Mouse (Mus musculus): Measurements from ENCODE around the gene Ghrhr.

Gene Ghrhr

GRCm38 (mm10) chr6:55351712-55352111 is 24.4 kb upstream of the Ghrhr start:
- no peak for DNase-seq (ENCODE audit: inconsistent age in 2 of 2, low spot score in 1 of 2)

DNA sequence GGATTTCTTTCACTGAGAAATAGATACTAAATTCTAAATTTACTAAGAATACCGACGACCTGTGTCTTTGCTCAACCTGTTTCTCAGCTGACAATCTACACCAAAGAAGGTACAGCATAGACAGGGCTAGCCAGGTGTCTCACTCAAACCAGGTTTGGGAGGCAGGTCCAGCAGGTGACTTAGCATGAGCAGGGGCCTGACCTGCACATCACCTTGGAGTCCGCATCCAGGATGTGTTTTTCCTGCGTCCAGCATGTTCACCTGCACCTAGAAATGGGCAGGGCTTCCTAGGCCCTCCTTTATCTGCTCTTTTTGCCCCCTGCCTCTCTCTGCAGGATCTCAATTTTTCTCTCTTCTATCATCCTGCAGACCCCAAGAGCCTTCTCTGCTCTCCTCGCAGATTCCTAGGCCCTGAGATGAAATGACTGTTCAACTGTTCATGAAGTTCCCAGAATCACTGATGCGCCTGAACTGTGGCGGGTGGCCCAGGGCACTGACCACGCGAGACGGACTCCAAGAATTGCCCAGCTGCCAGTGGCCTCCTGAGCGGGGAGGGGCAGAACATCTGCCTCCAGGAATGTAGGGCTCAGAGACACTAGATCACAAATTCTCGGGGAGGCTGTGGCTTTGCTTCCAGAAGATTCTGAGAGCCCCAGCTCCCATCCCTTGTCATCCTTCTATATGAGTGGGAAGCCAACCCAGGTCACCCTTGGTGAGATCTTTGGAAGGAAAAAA is 22.2 kb upstream of the Ghrhr start:
- no peak for DNase-seq (ENCODE audit: inconsistent age in 2 of 2, low spot score in 1 of 2)

- no peak for DNase-seq (ENCODE audit: inconsistent age in 2 of 2, low spot score in 1 of 2)
Observed at GRCm38 (mm10) chr6:55354456-55355117, 21.5 kb upstream of the Ghrhr start.

GRCm38 (mm10) chr6:55355575-55355974 is 20.5 kb upstream of the Ghrhr start:
- DNase-seq (ENCODE audit: inconsistent age in 2 of 2, low spot score in 1 of 2), result no peak

DNA sequence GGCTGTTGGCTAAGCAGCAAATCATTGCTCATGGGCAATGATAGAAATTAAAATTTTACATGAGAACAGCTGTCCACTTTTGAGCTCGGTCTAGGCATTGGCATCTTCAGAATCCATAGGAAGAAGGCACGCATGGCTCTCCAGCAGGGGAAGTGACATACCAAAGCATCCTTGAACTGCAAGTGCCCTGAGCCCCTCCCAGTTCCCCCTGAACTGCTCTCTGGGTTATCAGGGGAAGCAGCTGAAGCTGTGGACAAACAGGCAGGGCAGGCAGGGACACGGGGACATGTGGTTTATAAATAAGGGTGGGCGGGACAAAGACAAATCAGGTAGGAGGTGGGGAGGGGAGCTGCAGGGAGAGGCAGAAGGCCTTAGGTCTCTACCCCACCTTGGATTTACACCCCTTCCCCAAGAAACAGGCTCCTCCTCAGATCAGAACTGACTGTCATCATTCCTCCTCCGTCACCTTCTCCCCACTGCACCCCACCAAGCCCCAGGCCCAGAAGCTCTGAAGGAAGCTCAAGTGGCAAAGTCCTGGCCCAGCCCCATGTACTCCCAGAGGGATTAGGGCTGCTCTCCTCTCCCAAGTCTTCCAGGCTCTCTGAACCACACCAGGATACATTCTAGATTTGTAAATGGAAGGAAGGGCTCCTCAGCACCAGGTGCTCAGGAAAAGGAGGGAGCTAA is 19.9 kb upstream of the Ghrhr start:
- no peak for DNase-seq (ENCODE audit: inconsistent age in 2 of 2, low spot score in 1 of 2)

DNA sequence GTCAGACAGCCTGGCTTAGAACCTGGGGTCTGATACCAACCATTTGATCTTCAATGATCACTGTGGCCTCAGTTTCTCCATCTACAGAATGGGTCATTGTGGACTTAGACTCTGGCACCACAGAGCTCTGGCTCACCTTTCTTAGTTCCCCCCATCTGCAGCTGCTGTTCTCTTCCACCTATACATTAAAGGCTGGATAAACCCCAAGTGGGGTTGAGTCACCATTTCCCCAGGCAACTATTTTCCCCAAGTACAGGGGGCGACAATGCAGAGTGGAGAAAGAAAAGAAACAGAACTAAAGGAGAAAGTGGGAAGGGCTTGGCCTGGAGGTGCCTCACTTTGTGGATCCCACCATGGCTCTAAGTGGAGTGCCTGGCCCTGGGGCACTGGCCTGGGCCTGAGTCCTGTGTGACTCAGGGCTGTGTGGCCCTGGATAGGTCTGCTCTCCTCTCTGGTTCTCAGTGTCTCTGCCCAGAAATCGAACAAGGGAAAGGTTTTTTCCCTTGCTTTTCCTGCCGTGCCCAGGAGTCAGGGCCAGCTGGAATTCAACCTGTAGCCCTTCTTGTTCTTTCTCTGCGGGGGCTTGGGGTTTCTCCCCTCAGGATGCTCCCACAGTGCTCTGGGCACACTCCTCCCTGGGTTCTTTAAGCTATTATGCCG is 19.0 kb upstream of the Ghrhr start:
- DNase-seq (ENCODE audit: inconsistent age in 2 of 2, low spot score in 1 of 2), result no peak

GRCm38 (mm10) chr6:55357636-55358031 is 18.5 kb upstream of the Ghrhr start:
- no peak for DNase-seq (ENCODE audit: inconsistent age in 2 of 2, low spot score in 1 of 2)

DNA sequence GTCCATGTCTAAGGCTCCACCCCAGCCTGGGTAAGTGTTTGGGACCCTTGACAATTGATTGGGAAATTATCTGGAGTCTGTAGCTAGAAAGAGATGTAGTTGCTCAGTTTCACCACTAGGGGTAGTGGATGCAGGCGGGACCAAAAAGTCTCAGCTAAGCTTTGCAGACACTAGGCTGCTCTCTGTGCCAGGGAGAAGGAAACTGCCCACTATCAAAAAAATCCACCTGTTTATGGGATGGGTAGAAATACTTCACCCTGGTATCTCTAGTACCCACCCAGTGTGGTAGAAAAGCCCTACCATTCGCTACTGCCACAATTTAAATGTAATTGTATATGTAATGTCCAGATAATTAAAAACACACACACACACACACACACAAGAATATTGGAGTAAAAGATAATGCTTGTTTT is 17.4 kb upstream of the Ghrhr start:
- DNase-seq (ENCODE audit: inconsistent age in 2 of 2, low spot score in 1 of 2), result peak in 1 of 2 experiments; percentile 41

DNA sequence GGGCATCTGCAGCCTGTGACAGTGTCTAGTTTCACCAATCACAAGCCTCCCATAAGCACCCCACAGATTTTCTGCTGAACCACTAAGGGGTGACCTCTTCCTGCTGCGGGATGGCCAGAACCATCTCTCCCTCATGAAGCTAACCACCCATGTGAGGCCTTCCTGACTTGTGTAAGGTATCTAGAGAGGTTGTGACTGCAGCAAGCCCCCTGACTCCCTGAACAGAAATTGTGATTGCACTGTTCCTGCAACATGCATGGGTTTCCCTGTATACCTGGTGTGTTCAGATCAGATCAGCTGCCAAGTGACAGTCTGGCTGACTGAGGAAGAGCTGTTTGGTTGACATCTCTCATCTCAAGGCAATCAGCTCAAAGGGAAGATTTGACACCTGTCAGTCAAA is 13.4 kb upstream of the Ghrhr start:
- no peak for DNase-seq (ENCODE audit: inconsistent age in 2 of 2, low spot score in 1 of 2)

DNA sequence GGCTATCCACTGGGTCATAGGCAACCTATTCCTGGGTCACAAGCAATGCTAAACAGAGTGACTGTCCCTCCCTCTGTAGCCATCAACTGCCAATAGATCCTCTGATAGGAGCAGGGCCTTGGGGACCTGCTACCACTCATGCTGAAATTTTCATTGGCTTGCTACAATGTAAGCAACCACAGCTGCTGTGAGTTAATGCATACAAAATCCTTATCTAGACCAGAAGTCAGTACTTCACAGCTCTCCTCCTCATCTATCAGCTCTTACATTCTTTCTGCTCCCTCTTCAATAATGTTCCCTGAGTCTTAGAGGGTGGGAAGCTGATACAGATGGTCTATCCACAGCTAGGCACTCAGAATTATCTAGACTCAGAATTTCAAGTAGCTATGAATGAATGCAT is 9.0 kb upstream of the Ghrhr start:
- DNase-seq (ENCODE audit: inconsistent age in 2 of 2, low spot score in 1 of 2), result no peak

DNA sequence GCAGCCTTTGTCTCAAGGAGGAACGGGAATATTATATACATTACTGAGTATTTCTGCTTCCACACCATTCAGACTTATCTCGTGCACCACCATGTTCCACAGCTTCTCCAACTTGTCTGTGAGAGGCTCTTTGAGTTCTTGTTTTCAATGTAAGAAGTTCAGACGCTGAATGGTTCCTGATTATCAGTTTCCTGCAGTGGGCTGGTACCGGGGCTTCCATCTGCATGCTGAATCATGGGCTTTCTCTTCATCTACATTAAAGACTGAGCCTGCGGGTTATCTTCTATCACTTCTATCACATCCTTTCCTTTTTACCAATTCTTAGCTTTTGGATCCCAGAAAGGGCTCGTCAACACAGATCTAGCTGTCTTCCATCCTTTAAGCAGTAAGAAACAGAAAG is 5.3 kb upstream of the Ghrhr start:
- no peak for DNase-seq (ENCODE audit: inconsistent age in 2 of 2, low spot score in 1 of 2)

DNA sequence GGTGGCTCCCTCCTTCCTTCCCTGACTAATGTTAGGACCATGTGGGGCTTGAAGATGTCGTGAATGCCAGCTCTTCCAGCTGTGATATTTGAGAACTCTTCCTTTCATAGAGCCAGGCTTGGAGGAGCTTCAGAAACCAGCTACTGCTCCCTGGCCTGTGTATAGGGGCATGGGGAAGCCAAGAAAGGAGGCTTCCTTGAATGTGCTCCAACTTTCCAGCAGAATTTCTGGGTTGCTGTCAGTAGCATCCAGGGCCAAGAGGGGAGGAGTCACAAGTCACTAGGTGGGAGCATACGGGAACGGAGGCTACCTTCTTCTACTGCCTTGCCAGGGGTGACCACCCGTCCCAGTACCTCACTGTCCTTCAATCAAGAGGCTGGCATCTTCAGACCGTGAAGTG is 416 bp downstream of the Ghrhr start:
- no peak for DNase-seq (ENCODE audit: inconsistent age in 2 of 2, low spot score in 1 of 2)

DNA sequence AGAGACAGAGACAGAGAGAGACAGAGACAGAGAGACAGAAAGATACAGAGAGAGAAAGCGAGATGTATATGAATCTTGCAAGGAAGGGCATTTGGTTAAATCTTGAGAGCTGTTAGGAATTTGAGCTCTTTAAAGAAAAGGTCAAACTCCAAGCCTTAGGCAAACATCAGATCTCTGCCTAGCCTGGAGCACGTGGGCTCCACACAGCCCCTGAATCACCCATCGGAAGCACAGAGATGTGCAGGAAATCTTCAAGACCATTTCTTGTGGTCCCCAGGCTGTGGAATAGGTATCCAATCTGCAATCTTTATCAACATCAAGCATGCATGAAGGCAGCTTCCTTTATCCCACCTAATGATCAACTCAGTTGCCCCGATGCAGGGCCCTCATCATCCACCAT is 1.4 kb downstream of the Ghrhr start:
- no peak for DNase-seq (ENCODE audit: inconsistent age in 2 of 2, low spot score in 1 of 2)

DNA sequence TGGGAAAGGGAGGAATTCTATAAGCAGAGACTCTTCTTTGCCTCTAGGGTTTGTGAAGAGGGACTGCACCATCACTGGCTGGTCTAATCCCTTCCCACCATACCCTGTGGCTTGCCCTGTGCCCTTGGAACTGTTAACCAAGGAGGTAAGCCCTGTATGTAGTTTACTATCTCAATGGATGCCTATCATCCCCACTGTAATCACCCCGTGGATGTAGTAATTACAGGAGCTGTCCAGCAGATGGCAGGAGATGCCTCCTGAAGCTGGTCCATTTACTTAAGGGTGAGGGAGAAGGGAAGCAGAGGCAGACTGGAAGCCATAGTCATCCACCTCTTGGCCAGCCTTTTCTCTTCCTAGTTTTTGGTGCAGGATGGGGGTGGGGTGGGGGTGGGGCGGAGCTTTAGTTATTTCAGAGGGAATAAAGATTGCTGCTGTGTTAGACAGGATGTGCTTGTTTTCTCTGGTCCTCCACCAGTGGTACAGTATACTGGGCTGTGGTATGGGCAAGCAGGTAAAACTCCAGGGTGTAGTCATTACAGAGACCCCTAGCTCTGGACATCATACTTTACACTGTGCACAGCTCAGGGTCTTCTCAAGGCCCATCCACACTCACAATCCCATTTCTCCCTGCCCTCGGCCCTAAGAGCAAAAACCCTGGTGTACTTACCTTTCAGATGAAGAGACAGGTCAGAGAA is 3.7 kb downstream of the Ghrhr start:
- peak; percentile 38 to 77 for DNase-seq (ENCODE audit: inconsistent age in 2 of 2, low spot score in 1 of 2)

- DNase-seq (ENCODE audit: inconsistent age in 2 of 2, low spot score in 1 of 2), result no peak
Observed at GRCm38 (mm10) chr6:55381966-55382365, 5.9 kb downstream of the Ghrhr start.

DNA sequence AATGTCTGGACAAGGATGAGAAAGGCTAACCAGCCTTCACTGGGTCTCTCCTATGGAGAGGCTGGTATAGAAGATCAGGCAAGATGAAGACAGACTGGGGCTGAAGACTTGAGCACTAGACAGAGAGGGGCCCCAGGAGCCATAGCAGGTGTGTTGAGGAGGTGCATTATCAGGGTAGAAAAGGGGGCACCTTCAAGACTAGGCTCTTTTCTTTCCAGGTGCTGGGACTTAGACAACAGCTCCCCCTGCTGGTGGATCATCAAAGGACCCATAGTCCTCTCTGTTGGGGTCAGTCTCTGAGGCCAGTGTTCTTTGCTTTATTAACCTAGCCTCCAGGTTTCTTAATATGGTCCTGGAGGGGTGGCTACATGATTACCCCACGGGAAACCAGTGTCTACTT is 7.8 kb downstream of the Ghrhr start:
- DNase-seq (ENCODE audit: inconsistent age in 2 of 2, low spot score in 1 of 2), result peak; percentile 47 to 85

GRCm38 (mm10) chr6:55384356-55384951 is 8.4 kb downstream of the Ghrhr start:
- DNase-seq (ENCODE audit: inconsistent age in 2 of 2, low spot score in 1 of 2), result no peak

- no peak for DNase-seq (ENCODE audit: inconsistent age in 2 of 2, low spot score in 1 of 2)
Observed at GRCm38 (mm10) chr6:55388546-55389169, 12.6 kb downstream of the Ghrhr start.

DNA sequence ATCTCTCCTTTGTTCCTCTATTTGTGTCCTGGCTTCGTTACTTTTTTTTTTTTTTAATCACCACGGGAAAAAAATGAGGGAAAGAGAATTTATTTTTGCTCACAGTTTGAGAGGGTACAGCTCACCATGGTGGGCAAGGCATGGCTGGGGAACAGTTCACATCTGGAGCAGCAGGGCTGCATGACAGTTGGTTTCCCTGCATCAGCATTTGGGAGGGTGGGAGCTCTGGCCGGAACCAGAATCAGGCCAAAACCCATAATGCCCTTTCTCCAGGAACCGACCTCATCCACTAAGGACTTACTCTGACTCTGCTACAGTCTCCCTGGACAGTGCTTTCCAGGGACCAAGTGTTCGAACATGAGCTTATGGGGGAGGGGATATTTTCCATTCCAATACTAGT is 13.2 kb downstream of the Ghrhr start:
- DNase-seq (ENCODE audit: inconsistent age in 2 of 2, low spot score in 1 of 2), result no peak

DNA sequence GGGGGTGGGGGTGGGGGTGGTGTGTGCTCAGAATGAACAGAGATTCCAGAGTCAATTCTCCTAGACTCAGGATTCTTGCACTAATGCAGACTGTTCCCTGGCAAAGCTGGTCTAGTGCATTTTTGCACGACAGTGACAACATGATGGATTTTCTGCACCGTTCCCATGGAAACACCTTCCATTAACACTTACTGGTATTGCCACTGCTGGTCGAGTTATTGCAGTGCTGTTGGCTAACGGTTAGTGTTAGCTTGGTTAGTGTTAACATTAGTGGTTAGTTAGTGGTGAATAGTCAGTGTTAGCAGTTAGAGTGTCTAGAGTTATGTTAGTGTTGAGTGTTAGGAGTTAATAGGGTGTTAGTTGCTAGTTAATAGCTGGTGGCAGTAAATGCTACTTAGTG is 15.7 kb downstream of the Ghrhr start:
- DNase-seq (ENCODE audit: inconsistent age in 2 of 2, low spot score in 1 of 2), result no peak
